Mouse (Mus musculus) heart, adult 18-20 months (tissue): Measurements from ENCODE around the gene Dvl2. TPM values are rescaled to one million over a fixed set of nuclear protein-coding genes. Genes with fewer than 3 reads are reported as not detected.
"Not testable (repeated sequence)": the region's sequence is repeated elsewhere in the genome, so short reads cannot be mapped to it uniquely, and the experiment has no call there.

Experiments used
- DNase-seq, 2 experiments: peaks; one replicate each; pipeline ENCODE4 v3.0.0; 2021 to 2022; ENCODE audit warnings: mixed read lengths in 1 of 2
- long read RNA-seq, 2 experiments: library from polyadenylated mRNA; stranded (forward); transcript quantifications; one replicate each; pipeline ENCODE4 v2.0.0; 2021
- total RNA-seq, 2 experiments: library from RNA; stranded (reverse); gene quantifications; 2 replicates each; pipeline ENCODE4 v1.2.3; 2021

Dvl2 gene
- 1 to 10 TPM; 3.4 to 4.8 TPM for total RNA-seq
- long read RNA-seq, experiment 1, partial matches to known transcripts, result 1 of 2 reads
- long read RNA-seq, experiment 1, other reads (novel, unspliced or antisense), result 1 of 2 reads
- long read RNA-seq, experiment 2, result 0 reads

DNA sequence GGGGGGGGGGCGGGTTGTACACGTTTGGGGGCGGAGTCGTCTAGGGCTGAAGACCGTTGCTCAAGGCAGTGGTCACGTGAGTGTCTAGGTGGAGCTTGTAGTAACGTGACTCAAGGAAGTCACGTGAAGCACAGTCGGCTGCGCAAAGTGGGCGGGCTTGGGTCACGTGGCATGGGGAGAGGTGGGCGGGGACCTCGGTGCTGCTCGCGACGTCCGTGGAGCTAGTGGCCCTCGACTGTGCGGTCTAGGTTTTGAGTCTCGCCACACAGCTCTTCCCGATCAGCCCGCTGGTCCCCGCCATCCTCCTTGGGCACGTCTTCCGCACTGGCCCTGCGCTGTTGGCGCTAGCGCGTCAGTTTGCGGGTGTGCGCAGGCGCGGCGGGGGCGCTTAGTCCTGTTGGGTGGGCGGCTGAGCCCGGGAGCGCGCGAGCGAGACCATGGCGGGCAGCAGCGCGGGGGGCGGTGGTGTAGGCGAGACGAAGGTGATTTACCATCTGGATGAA is at the start of gene Dvl2:
TSS of gene Dvl2 (plus strand) at position 200 of the 503 bp plus-strand sequence.
- DNase-seq, result peak; percentile 91 to 94

DNA sequence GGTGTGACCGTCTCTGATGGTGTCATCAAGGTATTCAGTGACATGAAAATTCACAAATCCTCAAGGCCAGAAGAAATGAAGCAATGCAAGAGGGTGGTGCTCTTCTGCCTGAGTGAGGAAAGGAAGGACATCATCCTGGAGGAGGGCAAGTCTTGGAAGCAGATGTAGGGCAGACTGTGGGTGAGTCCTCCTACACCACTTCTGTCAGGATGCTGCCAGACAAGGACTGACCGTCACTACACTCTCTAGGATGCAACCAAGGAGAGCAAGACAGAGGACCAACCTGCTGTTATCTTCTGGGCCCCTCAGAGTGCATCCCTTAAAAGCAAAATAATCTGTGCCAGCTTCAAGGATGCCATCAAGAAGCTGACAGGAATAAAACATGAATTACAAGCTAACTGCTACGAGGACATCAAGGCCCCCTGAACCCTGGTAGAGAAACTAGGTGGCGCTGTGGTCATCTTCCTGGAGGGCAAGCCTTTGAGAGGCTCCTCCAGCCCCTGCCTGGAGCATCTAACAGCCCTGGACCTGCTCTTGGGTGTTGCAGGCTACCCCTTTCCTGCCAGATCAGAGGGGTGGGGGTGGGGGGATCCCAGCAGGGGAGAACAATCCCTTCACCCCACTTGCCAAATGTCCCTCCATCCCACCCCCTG is 49.5 kb upstream of the Dvl2 start:
- no peak for DNase-seq

GRCm38 (mm10) chr11:69952274-69952673 is 48.1 kb upstream of the Dvl2 start:
- no peak for DNase-seq

- DNase-seq, result no peak
Observed at GRCm38 (mm10) chr11:69953267-69953915, 47.0 kb upstream of the Dvl2 start.

DNA sequence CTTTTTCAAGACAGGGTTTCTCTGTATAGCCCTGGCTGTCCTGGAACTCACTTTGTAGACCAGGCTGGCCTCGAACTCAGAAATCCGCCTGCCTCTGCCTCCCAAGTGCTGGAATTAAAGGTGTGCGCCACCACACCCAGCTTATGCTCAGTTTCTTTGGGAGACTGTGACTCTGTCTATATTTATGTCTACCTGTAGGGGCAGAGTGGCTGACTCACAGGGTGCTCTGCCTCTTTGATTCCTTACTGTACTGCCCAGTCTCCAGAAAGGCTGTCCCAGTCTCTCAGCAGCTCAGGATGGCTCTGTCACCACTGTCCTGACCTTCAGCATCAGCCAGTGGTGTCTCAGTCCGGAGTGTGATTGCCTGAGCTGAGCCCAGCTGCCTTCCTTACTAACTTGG is 44.8 kb upstream of the Dvl2 start:
- not testable (repeated sequence) for DNase-seq

DNA sequence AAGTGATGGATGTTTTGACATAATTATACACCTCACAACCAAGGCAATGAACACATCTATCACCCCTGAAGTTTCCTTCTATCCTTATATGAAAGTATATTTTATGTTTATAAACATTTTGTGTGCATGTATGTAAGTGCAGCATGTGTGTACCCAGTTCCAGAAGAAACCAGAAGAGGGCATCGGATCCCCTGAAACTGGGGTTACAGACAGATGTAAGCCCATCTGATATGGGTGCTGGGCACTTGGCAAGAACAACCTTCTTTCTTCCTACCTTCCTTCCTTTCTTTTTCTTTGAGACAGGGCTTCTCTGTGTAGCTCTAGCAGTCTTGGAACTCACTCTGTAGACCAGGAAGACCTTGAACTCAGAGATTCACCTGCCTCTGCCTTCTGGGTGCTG is 44.2 kb upstream of the Dvl2 start:
- no peak for DNase-seq

- DNase-seq, result no peak
Observed at GRCm38 (mm10) chr11:69960616-69961015, 39.8 kb upstream of the Dvl2 start.

- DNase-seq, result no peak
Observed at GRCm38 (mm10) chr11:69961841-69962240, 38.6 kb upstream of the Dvl2 start.

DNA sequence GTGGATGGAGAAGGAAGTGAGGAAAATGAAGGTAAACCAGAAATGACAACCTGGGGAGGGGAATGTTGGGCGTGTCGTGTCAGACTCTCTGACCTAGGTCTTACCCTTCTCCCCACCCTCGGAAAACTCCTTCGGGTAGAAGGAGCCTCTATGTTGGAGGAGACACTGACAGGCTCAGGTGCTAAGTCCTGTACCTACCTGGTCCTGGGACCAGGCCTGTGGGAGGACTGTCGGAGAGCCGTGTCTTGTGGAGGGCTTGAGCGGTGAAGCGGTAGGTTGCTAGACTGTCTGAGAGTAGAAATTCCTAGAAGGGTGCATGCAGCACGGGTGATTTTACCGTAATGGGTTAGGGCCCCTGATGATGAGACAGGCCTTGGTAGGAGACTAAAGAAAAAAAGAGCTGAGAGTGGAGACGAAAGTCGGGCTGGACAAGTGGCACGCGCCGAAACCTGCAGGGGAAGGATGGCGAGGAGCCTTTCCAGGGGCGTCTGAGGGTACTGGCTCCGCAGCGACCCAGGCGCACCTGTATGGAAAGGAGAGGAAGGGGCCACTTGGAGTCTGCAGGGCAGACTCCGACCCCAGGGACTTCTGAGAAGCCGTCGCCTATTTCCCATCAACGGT is 35.6 kb upstream of the Dvl2 start, which contains the start of gene Cldn7:
TSS of gene Cldn7 (plus strand) at position 130 of the 621 bp plus-strand sequence.
- DNase-seq, result no peak

DNA sequence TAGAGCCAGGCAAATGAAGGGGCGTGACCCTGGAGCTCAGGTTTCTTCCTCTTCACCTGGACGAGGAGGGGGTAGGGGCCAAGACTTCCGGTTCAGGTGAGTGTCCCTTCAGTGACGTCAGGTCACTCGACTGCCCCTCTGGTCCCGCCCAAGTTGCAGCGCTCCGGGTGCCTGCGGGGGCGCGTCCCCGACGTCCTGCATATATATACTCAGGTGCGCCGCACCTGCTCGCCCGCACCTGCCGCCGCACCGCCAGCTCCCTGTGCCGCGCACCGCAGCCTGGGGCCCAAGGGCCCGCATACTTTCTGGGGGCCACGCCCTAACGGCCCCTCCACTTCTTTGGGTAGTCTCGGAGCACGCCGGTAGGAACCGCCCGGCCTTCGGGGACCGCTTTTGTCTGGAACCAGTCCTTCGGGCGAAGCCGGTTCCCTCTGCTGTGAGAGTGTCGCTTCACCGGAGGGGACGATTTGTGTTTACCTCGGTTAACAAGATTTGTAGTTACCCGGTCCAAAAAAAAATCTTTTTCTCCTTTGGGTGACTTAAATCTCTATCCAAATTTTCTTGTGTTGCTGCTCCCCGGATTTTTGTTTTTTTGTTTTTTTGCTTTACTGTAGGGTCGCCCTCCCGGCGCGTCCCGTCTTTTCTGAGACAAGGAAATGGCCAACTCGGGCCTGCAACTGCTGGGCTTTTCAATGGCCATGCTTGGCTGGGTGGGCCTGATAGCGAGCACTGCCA is 35.0 kb upstream of the Dvl2 start:
- no peak for DNase-seq

- DNase-seq, result peak in 1 of 2 experiments; percentile 29
Observed at GRCm38 (mm10) chr11:69966006-69966859, 34.2 kb upstream of the Dvl2 start.

DNA sequence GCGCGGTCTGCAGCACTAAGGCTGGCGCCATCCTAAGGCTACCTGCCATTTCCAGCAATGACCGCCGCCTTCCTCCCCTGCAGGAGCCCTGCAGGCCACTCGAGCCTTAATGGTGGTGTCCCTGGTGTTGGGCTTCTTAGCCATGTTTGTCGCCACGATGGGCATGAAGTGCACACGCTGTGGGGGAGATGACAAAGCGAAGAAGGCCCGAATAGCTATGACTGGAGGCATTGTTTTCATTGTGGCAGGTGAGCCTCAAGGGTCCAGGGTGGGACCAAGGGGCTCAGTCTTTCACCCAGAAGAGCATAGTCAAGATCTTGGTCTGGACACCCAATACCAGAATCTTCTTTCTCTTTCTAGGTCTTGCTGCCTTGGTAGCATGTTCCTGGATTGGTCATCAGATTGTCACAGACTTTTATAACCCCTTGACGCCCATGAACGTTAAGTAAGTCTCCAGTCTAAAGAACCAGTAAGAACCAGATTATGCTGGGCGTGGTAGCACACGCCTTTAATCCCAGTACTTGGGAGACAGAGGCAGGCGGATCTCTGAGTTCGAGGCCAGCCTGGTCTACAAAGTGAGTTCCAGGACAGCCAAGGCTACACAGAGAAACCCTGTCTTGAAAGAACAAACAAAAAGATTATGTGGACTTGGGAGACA is 33.4 kb upstream of the Dvl2 start:
- DNase-seq, result no peak

DNA sequence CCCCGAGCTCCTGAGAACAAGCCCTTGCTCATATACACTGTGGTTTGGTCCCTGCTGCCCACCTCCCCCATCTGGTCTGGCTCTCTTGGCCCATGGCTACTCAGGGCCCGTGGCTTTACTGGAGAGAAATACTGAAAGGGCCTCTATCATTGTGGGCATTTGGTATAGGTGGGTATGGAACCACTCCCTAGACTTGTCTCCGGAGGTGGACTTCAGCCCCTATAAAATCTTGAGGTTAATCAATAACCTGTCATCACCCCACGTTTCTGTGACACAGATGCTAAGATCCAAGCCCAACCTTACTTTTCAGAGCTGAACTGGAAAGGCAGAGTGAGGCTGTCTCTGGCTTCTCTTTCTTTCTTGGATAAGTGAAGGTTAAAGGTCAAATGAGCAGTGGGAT is 31.6 kb upstream of the Dvl2 start:
- DNase-seq, result no peak

GRCm38 (mm10) chr11:69970222-69970621 is 30.2 kb upstream of the Dvl2 start:
- no peak for DNase-seq

GRCm38 (mm10) chr11:69970775-69971174 is 29.6 kb upstream of the Dvl2 start:
- no peak for DNase-seq

GRCm38 (mm10) chr11:69974907-69975306 is 25.5 kb upstream of the Dvl2 start:
- DNase-seq, result no peak

- DNase-seq, result no peak
Observed at GRCm38 (mm10) chr11:69976271-69976670, 24.1 kb upstream of the Dvl2 start.

GRCm38 (mm10) chr11:69979827-69980195 is 20.6 kb upstream of the Dvl2 start:
- DNase-seq, result no peak

DNA sequence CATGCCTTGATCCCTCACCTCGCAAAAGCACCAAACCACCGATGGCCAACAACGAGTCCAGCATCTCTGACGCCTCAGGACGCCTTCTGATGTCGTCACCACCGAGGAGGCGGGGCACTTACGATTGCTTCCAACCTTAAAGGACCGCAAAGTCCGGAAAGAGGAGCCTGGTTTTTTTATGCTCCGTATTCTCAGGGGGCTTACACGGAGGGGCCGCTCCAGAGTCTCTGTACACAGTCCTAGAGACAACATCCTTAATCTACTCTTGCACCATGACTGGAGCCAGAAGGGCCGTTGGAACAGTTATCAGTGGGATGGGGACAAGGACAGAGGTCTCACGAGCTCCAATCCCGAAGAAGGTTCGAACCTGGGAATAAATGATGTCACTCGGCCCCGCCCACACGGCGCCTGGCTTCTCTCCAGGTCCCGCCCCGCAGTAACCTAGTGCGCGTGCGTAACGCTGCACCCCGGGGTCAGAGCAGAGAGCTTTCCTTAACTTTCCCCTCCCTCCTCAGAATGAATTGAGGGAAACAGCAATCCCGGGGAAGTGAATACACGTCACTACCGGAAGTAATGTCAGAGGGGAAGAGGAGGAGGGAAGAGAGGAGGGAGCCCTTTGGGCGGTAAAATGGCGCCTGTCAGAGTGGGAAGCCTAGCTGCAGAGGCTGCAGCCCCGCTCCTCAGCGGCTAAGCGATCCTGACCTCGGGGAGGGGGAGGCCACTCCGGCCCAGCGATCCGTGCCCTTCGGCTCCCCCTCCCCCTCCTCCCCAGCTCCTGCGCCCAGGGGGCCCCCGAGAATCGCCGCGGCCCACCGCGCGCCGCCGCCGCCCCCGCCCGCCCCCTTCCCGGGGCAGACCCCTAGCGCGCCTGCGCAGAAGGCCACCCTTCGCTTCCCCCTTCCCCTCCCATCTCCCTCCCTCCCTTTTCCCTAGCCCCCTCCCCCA is 19.9 kb upstream of the Dvl2 start:
- DNase-seq, result peak; percentile 97 to 99
